Mouse (Mus musculus) stomach, postnatal 0 days (tissue): Measurements from ENCODE around the gene Cbarp.

Experiments used
- CTCF ChIP-seq: IDR thresholded peaks from 2 replicates; pipeline ENCODE4 v1.5.1; 2016; ENCODE audit warnings: antibody characterized with exemption, low read depth, mild to moderate bottlenecking, moderate library complexity
- EP300 ChIP-seq: optimal IDR thresholded peaks from 2 replicates; pipeline ENCODE3; 2016; ENCODE audit warnings: antibody characterized with exemption

GRCm38 (mm10) chr10:80138553-80139438, 1.8 kb downstream of the Cbarp start, which contains the start of gene Atp5d:
- TF ChIP-seq CTCF, result no peak
- no peak for TF ChIP-seq EP300
